Mouse (Mus musculus): ENCODE results near the gene Vil1. TPM values are rescaled to one million over a fixed set of nuclear protein-coding genes. Genes with fewer than 3 reads are reported as not detected.

Vil1 gene
- total RNA-seq (2022): not detected

DNA sequence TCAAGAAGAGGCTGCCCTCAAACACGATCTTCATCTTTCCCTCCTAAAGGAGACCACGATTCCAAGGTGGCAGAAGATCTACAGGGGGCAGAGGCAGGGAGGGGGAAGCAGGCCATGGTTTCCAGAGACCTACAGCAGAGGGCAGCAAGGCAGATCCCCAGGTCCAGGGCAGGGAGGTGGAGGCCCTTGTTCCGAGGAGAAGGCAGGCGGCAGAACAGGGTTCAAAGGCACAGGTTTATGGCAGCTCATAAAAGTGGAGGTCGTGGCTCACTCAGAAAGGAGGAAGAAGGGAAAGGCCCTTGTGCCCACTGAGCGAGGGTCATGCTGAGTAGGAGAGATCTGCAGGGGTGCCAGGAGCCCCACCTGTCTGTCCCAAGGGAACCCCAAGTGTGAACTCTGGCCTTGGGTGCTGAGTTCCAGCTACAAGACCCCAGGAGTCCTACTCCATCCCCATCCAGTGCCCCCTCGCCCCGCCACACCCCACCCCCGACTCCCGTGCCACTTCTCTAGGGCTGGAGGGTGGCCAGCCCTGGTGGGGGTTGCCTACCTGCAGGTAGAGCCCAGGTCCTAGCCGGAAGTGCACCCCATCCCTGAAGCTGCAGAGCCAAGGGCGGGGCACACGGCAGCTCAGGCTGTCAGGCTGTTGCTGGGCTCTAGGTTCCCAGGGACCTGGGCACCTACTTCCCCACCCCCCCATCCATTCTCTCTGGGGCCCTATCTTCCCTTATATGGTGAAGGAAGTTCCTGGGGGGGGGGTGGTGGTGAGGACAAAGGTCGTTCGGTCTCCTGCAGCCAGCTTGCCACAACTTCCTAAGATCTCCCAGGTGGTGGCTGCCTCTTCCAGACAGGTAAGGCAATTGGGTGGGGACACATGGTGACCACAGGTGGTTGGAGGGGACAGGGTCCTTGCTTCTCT, at the start of gene Vil1:
Vil1 (plus strand) TSS at position 788 of the 916 bp plus-strand sequence.
- no peak for DNase-seq (ENCODE audit: low spot score in 2 of 2)

DNA sequence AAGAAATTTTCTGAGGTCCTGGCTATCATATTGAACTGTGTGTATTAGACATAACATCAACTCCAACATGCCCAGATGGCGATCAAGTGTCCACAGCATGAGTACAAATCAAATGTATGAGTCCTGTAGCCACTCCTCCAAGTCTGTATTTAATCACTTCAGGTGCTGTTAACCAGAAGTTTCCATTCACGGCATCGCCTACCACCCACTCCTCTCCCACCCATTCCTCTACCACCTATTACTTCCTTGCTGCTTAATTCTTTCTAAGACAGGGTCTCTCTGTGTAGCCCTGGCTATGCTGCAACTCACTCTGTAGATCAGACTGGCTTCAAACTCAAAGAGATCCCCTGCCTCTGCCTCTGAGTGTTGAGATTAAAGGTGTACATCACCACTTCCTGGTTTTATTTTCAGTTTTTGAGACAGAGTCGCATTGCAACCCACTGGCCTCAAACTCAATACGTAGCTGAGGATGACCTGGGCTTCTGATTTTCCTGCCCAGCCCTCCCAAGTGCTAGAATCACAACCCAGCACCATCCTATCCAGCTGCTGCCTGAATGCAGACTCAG, 49.1 kb upstream of the Vil1 start:
- no peak for DNase-seq (ENCODE audit: low spot score in 2 of 2)

GRCm38 (mm10) chr1:74361812-74362211, 47.4 kb upstream of the Vil1 start, which contains the start of gene Catip:
Gene Catip, plus strand, starts transcription at chr1:74362108.
- DNase-seq (ENCODE audit: low spot score in 2 of 2): peak; percentile 63 to 65

GRCm38 (mm10) chr1:74362325-74363229, 46.6 kb upstream of the Vil1 start:
- DNase-seq (ENCODE audit: low spot score in 2 of 2): no peak

DNA sequence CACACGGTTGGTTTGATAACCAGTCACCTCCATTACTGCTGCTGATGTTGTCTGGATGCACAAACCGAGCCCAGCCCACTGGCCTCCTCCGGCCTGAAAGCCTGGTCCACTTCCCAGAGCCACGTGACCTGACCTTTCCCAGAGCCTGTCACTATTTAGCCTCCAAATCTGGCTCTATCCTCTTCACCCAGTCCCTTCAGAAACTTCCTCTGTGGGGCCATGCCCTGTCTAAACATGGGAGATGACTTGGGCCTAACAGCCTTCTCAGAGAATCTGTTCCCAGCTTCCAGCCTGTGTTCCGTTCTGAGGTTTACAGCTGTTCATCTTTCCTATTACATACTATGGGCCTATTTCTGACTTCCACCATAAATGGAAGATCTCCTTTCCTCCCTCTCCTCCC, 45.7 kb upstream of the Vil1 start:
- DNase-seq (ENCODE audit: low spot score in 2 of 2): no peak

DNA sequence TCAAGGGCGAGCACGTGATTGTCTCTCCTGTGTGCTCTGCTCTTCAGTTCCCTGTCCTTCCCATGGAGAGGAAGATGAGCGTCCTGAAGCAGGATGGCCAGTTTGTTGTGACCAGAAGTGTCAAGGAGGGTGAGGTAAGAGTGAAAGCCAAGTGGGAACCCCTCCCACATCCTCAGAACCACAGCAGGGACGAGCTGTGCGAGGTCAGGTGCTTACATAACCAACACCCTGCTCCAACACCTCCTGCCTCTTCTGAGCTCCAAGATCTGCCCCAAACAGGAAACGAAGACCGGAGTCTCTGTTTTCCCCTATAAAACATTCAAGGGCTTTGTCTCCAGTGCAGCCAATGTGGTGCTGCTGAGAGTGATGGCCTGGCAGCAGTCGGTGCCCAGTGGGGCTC, 44.9 kb upstream of the Vil1 start:
- DNase-seq (ENCODE audit: low spot score in 2 of 2): no peak

DNA sequence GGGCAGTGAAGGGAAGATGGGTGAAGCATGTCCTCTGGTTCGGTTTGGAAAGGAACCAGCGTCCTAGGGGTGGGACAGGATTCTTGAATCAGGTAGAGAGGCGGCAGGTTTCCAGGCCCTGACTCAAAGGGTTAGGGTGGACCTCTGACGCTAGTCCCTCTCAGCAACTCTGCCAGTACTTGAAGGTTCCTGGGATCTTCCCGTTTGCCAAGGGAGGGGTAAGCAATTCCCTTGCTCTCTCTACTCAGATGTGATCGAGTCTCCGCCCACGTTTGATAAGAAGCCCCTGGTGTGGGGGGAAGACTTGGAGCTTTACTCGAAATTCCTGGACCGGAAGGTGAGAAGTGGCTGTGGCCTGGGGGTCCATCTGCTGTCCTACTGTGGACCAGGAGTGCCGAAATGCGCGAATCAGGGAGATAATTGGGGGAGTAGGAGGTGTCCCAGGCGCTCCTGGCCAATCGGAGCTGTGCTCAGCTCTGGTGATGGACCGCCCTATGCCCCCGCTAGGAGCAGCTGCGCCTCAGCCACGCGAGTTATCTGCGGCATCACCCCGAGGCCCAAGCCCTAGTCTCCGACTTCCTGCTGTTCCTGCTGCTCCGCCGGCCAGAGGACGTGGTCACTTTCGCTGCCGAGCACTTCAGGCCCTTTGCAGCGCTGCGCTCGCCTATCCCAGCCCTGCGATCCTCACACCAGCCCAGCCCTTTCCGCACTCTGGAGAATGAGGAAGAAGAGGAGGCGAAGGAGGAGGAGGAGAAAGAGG, 41.1 kb upstream of the Vil1 start:
- DNase-seq (ENCODE audit: low spot score in 2 of 2): peak in 1 of 2 experiments; percentile 42

DNA sequence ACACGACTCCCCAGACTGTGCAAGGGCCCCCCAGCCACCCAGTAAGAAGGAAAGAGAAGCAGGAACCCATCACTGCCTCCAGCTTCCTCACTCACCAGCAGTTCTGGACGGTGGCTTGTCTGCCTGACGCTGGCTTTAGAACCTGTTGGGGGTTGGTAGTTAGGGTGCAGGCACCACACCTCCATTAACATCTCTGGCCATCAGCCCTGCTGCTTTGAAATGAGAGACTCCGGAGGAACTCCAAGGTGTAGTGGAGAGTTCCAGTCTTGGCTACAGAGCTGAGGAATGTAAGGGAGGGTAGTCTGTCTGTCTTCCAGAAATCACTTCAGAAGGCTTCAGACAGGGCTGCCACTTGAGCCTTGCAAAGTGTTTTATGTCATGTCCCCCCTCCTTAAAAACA, 39.1 kb upstream of the Vil1 start:
- DNase-seq (ENCODE audit: low spot score in 2 of 2): no peak

- DNase-seq (ENCODE audit: low spot score in 2 of 2): no peak
Measured at GRCm38 (mm10) chr1:74373372-74373771, 35.8 kb upstream of the Vil1 start.

- no peak for DNase-seq (ENCODE audit: low spot score in 2 of 2)
Measured at GRCm38 (mm10) chr1:74374980-74375379, 34.2 kb upstream of the Vil1 start, which contains the start of gene Slc11a1. Gene Slc11a1, plus strand, starts transcription at chr1:74375195.

DNA sequence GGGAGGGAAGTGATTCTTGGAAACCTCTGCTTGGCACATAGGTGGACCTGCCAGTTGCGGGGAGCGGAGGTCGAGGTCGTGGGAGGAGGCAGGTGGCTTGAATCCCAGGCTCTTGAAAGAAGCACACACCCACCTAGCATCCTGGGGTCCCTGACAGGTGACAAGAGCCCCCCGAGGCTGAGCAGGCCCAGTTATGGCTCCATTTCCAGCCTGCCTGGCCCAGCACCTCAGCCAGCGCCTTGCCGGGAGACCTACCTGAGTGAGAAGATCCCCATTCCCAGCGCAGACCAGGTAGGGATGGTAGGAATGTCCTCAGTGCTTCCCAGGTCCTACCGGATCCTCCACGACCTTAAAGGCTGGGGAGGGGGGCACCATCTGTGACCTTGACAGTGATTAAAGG, 33.6 kb upstream of the Vil1 start:
- DNase-seq (ENCODE audit: low spot score in 2 of 2): no peak

DNA sequence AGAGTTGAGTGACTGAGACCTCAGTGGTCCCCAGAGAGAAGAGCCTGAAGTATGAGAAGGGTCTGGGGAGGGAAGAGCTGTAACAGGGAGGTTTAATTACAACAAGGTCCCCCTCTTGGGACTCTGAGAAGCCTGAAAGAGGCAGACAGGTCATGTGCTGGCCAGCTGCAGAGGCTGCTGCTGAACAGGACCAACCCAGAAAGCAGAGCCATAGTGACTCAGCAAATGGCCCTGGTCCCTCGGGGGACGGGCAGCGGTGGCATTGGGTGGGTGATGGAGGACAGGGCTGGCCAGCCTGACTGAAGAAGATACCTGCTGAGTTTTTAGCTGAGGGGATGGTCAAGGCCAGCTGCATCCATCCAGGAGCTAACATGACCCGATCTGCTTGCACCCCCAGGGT, 32.8 kb upstream of the Vil1 start:
- DNase-seq (ENCODE audit: low spot score in 2 of 2): peak in 1 of 2 experiments; percentile 60

DNA sequence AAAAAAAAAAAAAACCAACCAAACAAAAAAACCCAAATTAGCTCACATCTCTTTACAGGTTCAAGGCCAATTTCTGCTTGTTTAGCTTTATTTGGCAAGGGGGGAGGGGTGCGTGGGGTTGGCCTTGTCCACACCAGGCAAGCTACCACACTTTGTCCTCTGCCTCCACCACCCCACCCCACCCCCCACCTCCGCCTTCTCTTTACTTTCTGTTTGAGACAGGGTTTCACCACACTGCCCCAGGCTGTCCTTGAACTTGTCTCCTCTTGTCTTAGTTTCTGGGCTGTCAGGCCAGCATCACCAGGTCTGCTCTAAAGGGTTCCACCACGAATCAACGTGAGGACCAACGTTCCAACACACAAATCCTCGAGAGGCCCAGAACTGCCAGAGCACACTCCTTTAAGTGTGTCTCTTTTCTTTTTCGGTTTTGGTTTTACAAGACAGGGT, 30.1 kb upstream of the Vil1 start:
- DNase-seq (ENCODE audit: low spot score in 2 of 2): no peak

- no peak for DNase-seq (ENCODE audit: low spot score in 2 of 2)
Measured at GRCm38 (mm10) chr1:74380484-74380883, 28.7 kb upstream of the Vil1 start.

- DNase-seq (ENCODE audit: low spot score in 2 of 2): no peak
Measured at GRCm38 (mm10) chr1:74381588-74382021, 27.6 kb upstream of the Vil1 start.

GRCm38 (mm10) chr1:74383385-74383784, 25.8 kb upstream of the Vil1 start:
- DNase-seq (ENCODE audit: low spot score in 2 of 2): no peak

GRCm38 (mm10) chr1:74384525-74384924, 24.7 kb upstream of the Vil1 start:
- no peak for DNase-seq (ENCODE audit: low spot score in 2 of 2)

GRCm38 (mm10) chr1:74385064-74385463, 24.1 kb upstream of the Vil1 start:
- DNase-seq (ENCODE audit: low spot score in 2 of 2): no peak

DNA sequence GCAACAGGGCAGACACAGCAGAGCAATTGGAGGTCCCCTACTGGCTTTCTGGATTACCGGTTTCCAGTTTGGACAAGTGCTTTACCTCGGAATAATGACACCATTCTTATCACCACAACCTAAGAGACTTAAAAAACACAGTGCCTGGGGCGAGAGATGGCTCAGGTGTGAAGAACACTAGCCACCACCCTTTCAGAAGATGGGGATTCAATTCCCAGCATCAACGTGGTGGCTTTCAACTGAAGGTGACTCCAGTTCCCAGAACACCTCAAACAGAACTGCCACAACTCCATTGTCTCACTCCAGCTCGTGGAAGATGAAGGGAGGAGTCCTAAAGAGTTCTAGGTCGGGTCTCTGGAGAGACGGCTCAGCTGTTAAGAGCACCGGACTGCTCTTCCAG, 23.6 kb upstream of the Vil1 start:
- no peak for DNase-seq (ENCODE audit: low spot score in 2 of 2)

GRCm38 (mm10) chr1:74386363-74386713, 22.8 kb upstream of the Vil1 start:
- no peak for DNase-seq (ENCODE audit: low spot score in 2 of 2)

All from gastrocnemius, adult 8-10 months (tissue).